Mouse (Mus musculus) ovary, postnatal 36 days (tissue): ENCODE measurements around the gene Gm10424.
"Not testable (repeated sequence)": the region's sequence is repeated elsewhere in the genome, so short reads cannot be mapped to it uniquely, and the experiment has no call there.

Experiments
- DNase-seq: peaks from one replicate; pipeline ENCODE4 v3.0.0; 2022; ENCODE audit warnings: low spot score, mixed read lengths

The Gm10424 gene

DNA sequence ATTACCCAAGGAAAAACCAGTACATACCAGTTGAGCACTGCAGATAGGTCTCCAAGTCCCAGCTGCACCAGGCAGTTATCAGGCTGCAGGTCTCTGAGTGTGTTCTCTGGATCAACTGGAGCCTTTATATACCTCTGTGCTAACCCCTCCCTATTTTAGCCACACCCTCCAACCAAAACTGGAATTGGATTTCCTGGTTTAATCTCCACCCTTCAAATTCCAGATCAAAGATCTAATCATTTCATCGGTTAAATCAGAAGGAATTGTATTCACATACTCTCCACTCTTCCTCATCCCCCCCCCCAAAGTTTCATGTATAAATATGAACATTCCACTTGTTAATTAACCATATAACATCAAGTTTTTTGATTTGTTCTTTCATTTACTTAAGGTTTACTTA lies at the start of gene Gm10424:
Gm10424 (minus strand) TSS at position 101 of the 400 bp plus-strand sequence.
- not testable (repeated sequence) for DNase-seq

- not testable (repeated sequence) for DNase-seq
Measured at GRCm38 (mm10) chr5:95305611-95306010, 33.0 kb upstream of the Gm10424 start, which contains the start of gene Gm3259. Gene Gm3259 (plus strand): TSS chr5:95305911.
